Mouse (Mus musculus) intestine, postnatal 0 days (tissue): ENCODE measurements at regions not wholly inside any gene's neighbourhood (a gene's known extent, or its start where the extent isn't known, plus 50 kb on each side); places are given as distances from the start of the nearest gene placed in this dataset.

Experiments used
- ATAC-seq: fragments of 200-750 bp; cut with Nextera tagmentation; 2 replicates; pipeline ENCODE4 v1.8.0; 2017; ENCODE audit warnings: mild to moderate bottlenecking, moderate TSS enrichment, moderate library complexity
- H3K27ac ChIP-seq: fragments of 300-500 bp; sonication (generic); 2 replicates; pipeline ENCODE4 v1.5.1; 2014; ENCODE audit warnings: mild to moderate bottlenecking, low read depth, low read length, moderate library complexity
- H3K27me3 ChIP-seq: fragments of 300-500 bp; sonication (generic); replicated peaks from 2 replicates; pipeline ENCODE4 v1.6.1; 2014; ENCODE audit warnings: low read length, mixed read lengths; ENCODE audit not compliant: control insufficient read depth, insufficient read depth
- H3K36me3 ChIP-seq: fragments of 300-500 bp; sonication (generic); 2 replicates; pipeline ENCODE4 v1.6.1; 2014; ENCODE audit warnings: mild to moderate bottlenecking, moderate library complexity; ENCODE audit not compliant: control insufficient read depth, insufficient read depth
- H3K4me1 ChIP-seq: fragments of 300-500 bp; sonication (generic); replicated peaks from 2 replicates; pipeline ENCODE4 v1.6.1; 2014; ENCODE audit warnings: antibody characterized with exemption, low read length, mixed read lengths; ENCODE audit not compliant: control insufficient read depth, insufficient read depth
- H3K4me2 ChIP-seq: fragments of 300-500 bp; sonication (generic); replicated peaks from 2 replicates; pipeline ENCODE4 v1.6.1; 2014; ENCODE audit warnings: low read depth, mild to moderate bottlenecking, moderate library complexity
- H3K4me3 ChIP-seq: fragments of 300-500 bp; sonication (generic); 2 replicates; pipeline ENCODE4 v1.5.1; 2014; ENCODE audit warnings: low read depth, low read length
- H3K9ac ChIP-seq: fragments of 300-500 bp; sonication (generic); 2 replicates; pipeline ENCODE4 v1.6.1; 2014; ENCODE audit warnings: mild to moderate bottlenecking, low read depth, low read length
- H3K9me3 ChIP-seq: fragments of 300-500 bp; sonication (generic); 2 replicates; pipeline ENCODE4 v1.6.1; 2016; ENCODE audit warnings: mixed run types; ENCODE audit not compliant: control insufficient read depth
- CTCF ChIP-seq: sonication (generic); IDR thresholded peaks from 2 replicates; pipeline ENCODE4 v1.5.1; 2016; ENCODE audit warnings: low read depth, mild to moderate bottlenecking, control low read depth, antibody characterized with exemption, moderate library complexity
- WGBS: fragments of 180-500 bp; shearing (Covaris S2); extraction: QIAGEN DNeasy Blood & Tissue Kit; methylation state at CpG from one replicate; pipeline ENCODE4 v1.1.7; 2014; 5-methylcytosine and 5-hydroxymethylcytosine counted together

- 80% methylated on average over 19 of the region's 19 CpGs for WGBS
- H3K4me3 ChIP-seq = no peak overlapping the region
- no peaks in the 10 kb centered on the region for H3K27me3 ChIP-seq
- no peaks in the 10 kb centered on the region for H3K9me3 ChIP-seq
- H3K36me3 ChIP-seq = no peaks in the 10 kb centered on the region
- no peak for ATAC-seq
- no peak overlapping the region for H3K9ac ChIP-seq
- H3K4me1 ChIP-seq = no peaks in the 10 kb centered on the region
- TF ChIP-seq CTCF = no peak
- H3K27ac ChIP-seq = no peak overlapping the region
- H3K4me2 ChIP-seq = no peak overlapping the region
These were observed 248.9 kb downstream of the Satb1 start for GRCm38 (mm10) chr17:51583984-51584880.

- WGBS = 64% methylated on average over 15 of the region's 15 CpGs
- H3K4me3 ChIP-seq = no peak overlapping the region
- no peak overlapping the region for H3K27ac ChIP-seq
- H3K27me3 ChIP-seq = no peaks in the 10 kb centered on the region
- no peak for TF ChIP-seq CTCF
- no peaks in the 10 kb centered on the region for H3K36me3 ChIP-seq
- H3K9me3 ChIP-seq = no peaks in the 10 kb centered on the region
- no peak overlapping the region for H3K4me2 ChIP-seq
- no peak for ATAC-seq
- no peak overlapping the region for H3K9ac ChIP-seq
- no peaks in the 10 kb centered on the region for H3K4me1 ChIP-seq
These were observed 249.8 kb downstream of the Satb1 start for GRCm38 (mm10) chr17:51583277-51583676.

- WGBS = 81% methylated on average over 3 of the region's 3 CpGs
- TF ChIP-seq CTCF = no peak
These were observed 277.2 kb downstream of the Satb1 start for GRCm38 (mm10) chr17:51555854-51556253.

GRCm38 (mm10) chr17:51554446-51554845, 278.6 kb downstream of the Satb1 start:
- no peak overlapping the region for H3K27ac ChIP-seq
- no peak overlapping the region for H3K4me2 ChIP-seq
- no peaks in the 10 kb centered on the region for H3K36me3 ChIP-seq
- H3K9me3 ChIP-seq = no peaks in the 10 kb centered on the region
- no peak overlapping the region for H3K9ac ChIP-seq
- TF ChIP-seq CTCF = no peak
- no peaks in the 10 kb centered on the region for H3K27me3 ChIP-seq
- WGBS = 66% methylated on average over 2 of the region's 2 CpGs
- H3K4me1 ChIP-seq = no peaks in the 10 kb centered on the region
- H3K4me3 ChIP-seq = no peak overlapping the region
- no peak for ATAC-seq

More at GRCm38 (mm10) chr17:51555854-51556253, 277.2 kb downstream of the Satb1 start:
- Histone ChIP-seq H3K27me3 (no peaks in the 10 kb centered on the region), H3K27ac (no peak overlapping the region), H3K36me3 (no peaks in the 10 kb centered on the region), H3K4me3 (no peak overlapping the region), H3K9ac (no peak overlapping the region), H3K9me3 (no peaks in the 10 kb centered on the region), H3K4me2 (no peak overlapping the region), H3K4me1 (no peaks in the 10 kb centered on the region)
- ATAC-seq = no peak

GRCm38 (mm10) chr17:51552277-51553015, 280.6 kb downstream of the Satb1 start:
- no peak overlapping the region for H3K4me3 ChIP-seq
- ATAC-seq = no peak
- H3K9me3 ChIP-seq = no peaks in the 10 kb centered on the region
- H3K27me3 ChIP-seq = no peaks in the 10 kb centered on the region
- H3K36me3 ChIP-seq = no peaks in the 10 kb centered on the region
- H3K4me2 ChIP-seq = no peak overlapping the region
- H3K27ac ChIP-seq = no peak overlapping the region
- TF ChIP-seq CTCF = no peak
- no peaks in the 10 kb centered on the region for H3K4me1 ChIP-seq
- 88% methylated on average over 5 of the region's 5 CpGs for WGBS
- no peak overlapping the region for H3K9ac ChIP-seq

- no peak for ATAC-seq
- H3K4me1 ChIP-seq = no peaks in the 10 kb centered on the region
- no peak overlapping the region for H3K27ac ChIP-seq
- 40% methylated on average over 3 of the region's 3 CpGs for WGBS
- H3K4me3 ChIP-seq = no peak overlapping the region
- H3K27me3 ChIP-seq = no peaks in the 10 kb centered on the region
- no peak for TF ChIP-seq CTCF
- no peak overlapping the region for H3K9ac ChIP-seq
- no peaks in the 10 kb centered on the region for H3K9me3 ChIP-seq
- H3K36me3 ChIP-seq = no peaks in the 10 kb centered on the region
- H3K4me2 ChIP-seq = no peak overlapping the region
These were observed 286.1 kb downstream of the Satb1 start for GRCm38 (mm10) chr17:51546999-51547398.
